Mouse (Mus musculus): Measurements from ENCODE around the gene Olfr98.

DNA sequence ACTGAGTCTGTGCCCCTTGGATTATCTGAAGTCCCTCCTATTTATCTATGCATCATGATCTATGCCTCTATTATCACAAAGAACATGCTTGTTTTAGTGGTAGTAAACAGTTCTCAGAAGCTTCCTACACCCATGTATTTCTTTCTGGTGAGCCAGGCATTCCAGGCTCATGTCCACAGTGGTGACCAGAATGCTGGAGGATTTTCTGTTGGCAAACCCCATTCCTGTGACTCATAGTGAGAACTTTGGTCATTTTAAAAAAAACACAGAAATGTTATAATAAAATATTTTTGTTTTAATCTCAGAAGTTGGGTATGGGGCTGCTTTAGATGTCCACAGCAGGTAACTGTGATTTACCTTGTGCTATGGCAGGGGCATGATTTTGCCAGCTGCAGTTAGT lies 14.1 kb downstream of the Olfr98 start:
- no peak for TF ChIP-seq EP300 (IDR thresholded peaks at IDR 0.05; ENCODE audit: low read length)
- TF ChIP-seq ZKSCAN1 (IDR thresholded peaks at IDR 0.05; ENCODE audit: borderline replicate concordance, low read depth, low read length): no peak

Data from CH12.LX (cell line).